Mouse (Mus musculus) kidney, adult 2 months (tissue): ENCODE data around the gene 1190005I06Rik. TPM values are rescaled to one million over a fixed set of nuclear protein-coding genes. Genes with fewer than 3 reads are reported as not detected.

ENCODE experiments used
- DNase-seq: peaks from one replicate; pipeline ENCODE4 v3.0.0; 2021
- H3K27ac ChIP-seq: fragments of 200-500 bp; 2 replicates; pipeline ENCODE4 v1.5.1; 2012; ENCODE audit warnings: low read depth, low read length, control low read depth, inconsistent platforms; ENCODE audit not compliant: insufficient read depth
- H3K27me3 ChIP-seq: fragments of 200-500 bp; replicated peaks from 2 replicates; pipeline ENCODE4 v1.6.1; 2012; ENCODE audit warnings: mild to moderate bottlenecking, moderate library complexity, low read length, inconsistent platforms; ENCODE audit not compliant: control insufficient read depth, insufficient read depth
- H3K36me3 ChIP-seq: fragments of 200-500 bp; 2 replicates; pipeline ENCODE4 v1.6.1; 2012; ENCODE audit warnings: mild to moderate bottlenecking, moderate library complexity, low read length, inconsistent platforms; ENCODE audit not compliant: control insufficient read depth, insufficient read depth
- H3K4me1 ChIP-seq: fragments of 200-500 bp; 2 replicates; pipeline ENCODE4 v1.6.1; 2011; ENCODE audit warnings: low read length; ENCODE audit not compliant: control insufficient read depth, insufficient read depth
- H3K4me3 ChIP-seq: fragments of 200-500 bp; 2 replicates; pipeline ENCODE4 v1.5.1; 2011; ENCODE audit warnings: mild to moderate bottlenecking, low read depth, low read length, control low read depth; ENCODE audit not compliant: insufficient read depth
- CTCF ChIP-seq: fragments of 200-500 bp; conservative IDR thresholded peaks from 2 replicates; pipeline ENCODE4 v1.5.1; 2011; ENCODE audit warnings: low read depth, mild to moderate bottlenecking, control low read depth, low read length, moderate library complexity, mixed read lengths; ENCODE audit not compliant: insufficient read depth, insufficient read length
- POLR2A ChIP-seq: fragments of 200-500 bp; IDR thresholded peaks from one replicate; pipeline ENCODE4 v1.6.1; 2011; ENCODE audit warnings: low read depth, low read length, control low read depth
- WGBS: fragments of 180-500 bp; shearing (Covaris S2); methylation state at CpG from one replicate; pipeline ENCODE4 v1.1.7; 2018; 5-methylcytosine and 5-hydroxymethylcytosine counted together
- polyA plus RNA-seq: library from polyadenylated mRNA; depleted of rRNA; stranded (reverse); fragments of >200 nt; gene quantifications from 2 replicates; pipeline ENCODE4 v1.2.3, GENCODE M21; 2012

The 1190005I06Rik gene
- polyA plus RNA-seq, 1 experiment: 6.8 TPM

GRCm38 (mm10) chr8:120607885-120608284 lies 39.5 kb downstream of the 1190005I06Rik start:
- Histone ChIP-seq H3K36me3 (no peaks in the 10 kb centered on the region), H3K4me1 (no peaks in the 10 kb centered on the region), H3K27ac (no peak overlapping the region), H3K27me3 (no peaks in the 10 kb centered on the region), H3K4me3 (no peak overlapping the region)
- 10% methylated on average over 7 of the region's 7 CpGs for WGBS
- TF ChIP-seq POLR2A (no peak), CTCF (peak; percentile 84)
- peak; percentile 77 for DNase-seq

- no peak for TF ChIP-seq CTCF
- Histone ChIP-seq H3K36me3 (no peaks in the 10 kb centered on the region), H3K27ac (no peak overlapping the region), H3K27me3 (no peaks in the 10 kb centered on the region), H3K4me1 (no peaks in the 10 kb centered on the region), H3K4me3 (no peak overlapping the region)
- DNase-seq: no peak
- 73% methylated on average over 9 of the region's 9 CpGs for WGBS
Measured at GRCm38 (mm10) chr8:120607460-120607859, 40.0 kb downstream of the 1190005I06Rik start.

GRCm38 (mm10) chr8:120602672-120603071 lies 44.8 kb downstream of the 1190005I06Rik start:
- TF ChIP-seq CTCF (no peak), POLR2A (no peak)
- H3K27ac ChIP-seq: no peak overlapping the region
- 65% methylated on average over 6 of the region's 6 CpGs for WGBS

GRCm38 (mm10) chr8:120599504-120599903 lies 47.9 kb downstream of the 1190005I06Rik start:
- no peaks in the 10 kb centered on the region for H3K27me3 ChIP-seq
- WGBS: 52% methylated on average over 7 of the region's 7 CpGs
- peak; percentile 90 for DNase-seq
- no peak overlapping the region for H3K4me3 ChIP-seq
- H3K36me3 ChIP-seq: no peaks in the 10 kb centered on the region
- no peaks in the 10 kb centered on the region for H3K4me1 ChIP-seq
- TF ChIP-seq POLR2A (no peak), CTCF (peak; percentile 88)
- H3K27ac ChIP-seq: no peak overlapping the region

More at GRCm38 (mm10) chr8:120602672-120603071, 44.8 kb downstream of the 1190005I06Rik start:
- no peak for DNase-seq
- no peaks in the 10 kb centered on the region for H3K4me1 ChIP-seq
- no peaks in the 10 kb centered on the region for H3K36me3 ChIP-seq
- no peaks in the 10 kb centered on the region for H3K27me3 ChIP-seq
- H3K4me3 ChIP-seq: no peak overlapping the region

- Histone ChIP-seq H3K4me1 (no peaks in the 10 kb centered on the region), H3K27ac (no peak overlapping the region), H3K27me3 (no peaks in the 10 kb centered on the region), H3K36me3 (no peaks in the 10 kb centered on the region), H3K4me3 (no peak overlapping the region)
- no peak for DNase-seq
- TF ChIP-seq CTCF (no peak), POLR2A (no peak)
- WGBS: 46% methylated on average over 24 of the region's 24 CpGs
Measured at GRCm38 (mm10) chr8:120598579-120598978, 48.9 kb downstream of the 1190005I06Rik start.

- no peaks in the 10 kb centered on the region for H3K36me3 ChIP-seq
- H3K27me3 ChIP-seq: no peaks in the 10 kb centered on the region
- no peak overlapping the region for H3K27ac ChIP-seq
- H3K4me1 ChIP-seq: no peaks in the 10 kb centered on the region
- DNase-seq: peak; percentile 67
- H3K4me3 ChIP-seq: no peak overlapping the region
- TF ChIP-seq CTCF (peak; percentile 80), POLR2A (no peak)
- WGBS: 13% methylated on average over 5 of the region's 5 CpGs
Measured at GRCm38 (mm10) chr8:120595963-120596362, 51.5 kb downstream of the 1190005I06Rik start.

GRCm38 (mm10) chr8:120594571-120594970 lies 52.9 kb downstream of the 1190005I06Rik start:
- WGBS: 90% methylated on average over 5 of the region's 5 CpGs
- Histone ChIP-seq H3K4me3 (no peak overlapping the region), H3K27ac (no peak overlapping the region), H3K36me3 (no peaks in the 10 kb centered on the region), H3K27me3 (no peaks in the 10 kb centered on the region), H3K4me1 (0 out of 2 replicates have a peak, but pooled peaks cover 3% of the 10 kb centered on the region)
- no peak for TF ChIP-seq POLR2A
- peak; percentile 48 for TF ChIP-seq CTCF
- no peak for DNase-seq
